Mouse (Mus musculus) C2C12 (cell line): ENCODE results near the gene Syp. TPM values are rescaled to one million over a fixed set of nuclear protein-coding genes. Genes with fewer than 3 reads are reported as not detected.

Experiments
- H3K27me3 ChIP-seq: one replicate; pipeline ENCODE4 v1.6.1; 2011; ENCODE audit not compliant: control insufficient read depth, insufficient read depth, insufficient read length
- H3K36me3 ChIP-seq: one replicate; pipeline ENCODE4 v1.6.1; 2011; ENCODE audit not compliant: control insufficient read depth, insufficient read depth
- H3K4me3 ChIP-seq: one replicate; pipeline ENCODE4 v1.5.1; 2011; ENCODE audit warnings: mild to moderate bottlenecking, control low read depth; ENCODE audit not compliant: poor library complexity, insufficient read depth, severe bottlenecking
- H3K79me2 ChIP-seq: one replicate; pipeline ENCODE4 v1.6.1; 2011; ENCODE audit not compliant: control insufficient read depth, insufficient read depth
- H3K79me3 ChIP-seq: one replicate; pipeline ENCODE4 v1.6.1; 2011; ENCODE audit warnings: low read depth, control low read depth
- H3ac ChIP-seq: one replicate; pipeline ENCODE3; 2011; ENCODE audit warnings: low read depth; ENCODE audit not compliant: control insufficient read depth, insufficient read length
- CEBPB ChIP-seq: IDR thresholded peaks from one replicate; pipeline ENCODE4 v1.6.1; 2011; ENCODE audit warnings: low read depth, mild to moderate bottlenecking, control low read depth, moderate library complexity
- CTCF ChIP-seq: IDR thresholded peaks from one replicate; pipeline ENCODE4 v1.5.1; 2011; ENCODE audit not compliant: control insufficient read depth, insufficient read depth, insufficient read length
- FOSL1 ChIP-seq: IDR thresholded peaks from one replicate; pipeline ENCODE4 v1.8.0; 2011; ENCODE audit warnings: mild to moderate bottlenecking, low read length; ENCODE audit not compliant: poor library complexity, insufficient read depth, severe bottlenecking
- MAX ChIP-seq: IDR thresholded peaks from one replicate; pipeline ENCODE4 v1.6.1; 2011; ENCODE audit warnings: mild to moderate bottlenecking, control low read depth
- MYOD1 ChIP-seq: IDR thresholded peaks from one replicate; pipeline ENCODE4 v1.6.1; 2011; ENCODE audit warnings: low read depth; ENCODE audit not compliant: control insufficient read depth, insufficient read length
- MYOG ChIP-seq: IDR thresholded peaks from one replicate; pipeline ENCODE4 v1.6.1; 2011; ENCODE audit not compliant: control insufficient read depth, insufficient read length; ENCODE audit errors: extremely low read depth
- USF1 ChIP-seq: IDR thresholded peaks from one replicate; pipeline ENCODE4 v1.6.1; 2011; ENCODE audit warnings: low read depth, mild to moderate bottlenecking, control low read depth, moderate library complexity
- polyA plus RNA-seq: library from polyadenylated mRNA; unstranded; fragments of >200 nt; fragmentation: generic; extraction: Trizol; gene quantifications from one replicate; pipeline ENCODE4 v1.2.1, GENCODE M21; 2012; ENCODE audit warnings: missing spikeins

Gene Syp
- polyA plus RNA-seq, 1 experiment, result 0.75 TPM

DNA sequence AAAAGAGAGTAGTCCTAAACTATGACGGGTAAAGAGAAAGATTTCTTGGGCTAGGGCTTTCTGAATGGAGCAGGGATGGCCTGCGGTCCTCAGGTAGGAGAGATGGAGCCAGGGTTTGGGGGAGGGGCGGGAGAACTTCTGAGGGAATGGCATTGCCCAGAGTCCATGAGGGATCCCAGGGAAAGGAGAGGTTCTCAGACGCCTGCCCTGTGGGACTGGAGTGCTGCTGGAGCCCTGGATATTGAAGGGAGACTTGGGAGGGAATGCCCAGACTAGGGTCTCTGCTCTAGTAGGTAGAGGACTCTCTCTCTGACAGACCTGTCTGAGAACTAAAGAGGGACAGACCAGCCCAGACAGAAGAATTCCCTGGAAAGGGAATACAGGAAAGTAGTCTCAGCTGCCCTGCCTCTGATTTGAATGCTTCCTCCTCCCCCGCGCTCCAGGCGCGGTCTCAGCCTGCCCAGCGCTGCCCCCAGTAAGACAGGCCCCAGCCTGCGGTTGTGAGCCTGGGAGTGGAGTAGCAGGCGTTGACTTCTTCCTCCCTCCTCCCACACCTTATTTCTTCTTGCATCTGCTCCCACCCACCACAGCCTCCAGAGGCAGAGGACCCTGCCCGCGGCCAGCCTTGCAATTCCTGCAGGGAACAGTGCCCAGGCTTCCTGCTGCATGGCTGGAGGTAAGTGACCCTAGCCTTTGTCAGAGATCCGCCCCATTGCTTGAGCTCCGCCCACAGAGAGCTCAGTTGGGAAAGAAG is 19.9 kb downstream of the Syp start:
- Histone ChIP-seq H3K27me3 (no peaks in the 10 kb centered on the region), H3K36me3 (no peaks in the 10 kb centered on the region), H3K79me3 (no peaks in the 10 kb centered on the region), H3ac (no peak overlapping the region), H3K4me3 (no peak overlapping the region), H3K79me2 (no peaks in the 10 kb centered on the region)
- TF ChIP-seq MYOD1 (no peak), FOSL1 (no peak), USF1 (no peak), MYOG (no peak), CTCF (no peak)

DNA sequence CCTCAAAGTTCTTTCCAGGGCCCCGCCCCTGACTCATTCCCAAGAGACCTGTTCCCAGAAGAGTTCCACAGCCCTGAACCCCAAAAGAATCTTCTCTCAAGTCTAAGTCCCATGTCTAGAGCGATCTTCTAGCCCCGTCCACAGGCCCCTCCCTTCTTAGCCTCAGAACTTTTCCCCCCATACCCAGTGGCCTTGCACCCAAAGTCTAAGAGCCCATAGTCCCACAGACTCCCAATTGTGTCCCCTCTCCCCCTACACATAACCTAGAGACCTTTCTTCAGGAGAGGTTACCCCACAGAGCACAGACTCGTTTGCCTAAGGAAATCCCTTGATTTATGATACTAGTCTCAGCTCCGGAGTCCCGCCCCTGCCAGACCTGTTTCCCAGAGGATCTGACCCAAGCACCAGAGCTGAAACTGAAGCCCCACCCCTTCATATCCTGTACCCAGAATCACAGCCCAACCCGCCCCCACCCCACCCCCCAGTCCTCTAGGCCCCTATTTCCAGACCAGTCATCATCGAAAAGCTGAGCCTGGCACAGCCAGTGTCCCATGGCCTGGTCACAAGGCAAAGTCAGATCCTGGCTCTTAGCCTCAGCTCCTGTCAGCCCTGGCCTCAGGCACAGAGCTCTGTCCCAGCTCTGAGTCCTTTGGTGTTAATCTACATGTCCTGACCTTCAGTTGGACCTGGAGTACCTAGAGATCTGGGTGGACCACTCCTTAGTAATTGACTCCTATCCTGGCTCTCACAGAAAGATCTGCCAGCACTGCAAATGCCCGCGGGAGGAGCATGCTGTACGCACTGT is 20.7 kb downstream of the Syp start:
- Histone ChIP-seq H3ac (no peak overlapping the region), H3K79me3 (no peaks in the 10 kb centered on the region), H3K27me3 (no peaks in the 10 kb centered on the region), H3K79me2 (no peaks in the 10 kb centered on the region), H3K36me3 (no peaks in the 10 kb centered on the region), H3K4me3 (no peak overlapping the region)
- TF ChIP-seq MAX (no peak), CTCF (no peak), MYOG (no peak), FOSL1 (no peak), CEBPB (no peak), MYOD1 (no peak), USF1 (no peak)

DNA sequence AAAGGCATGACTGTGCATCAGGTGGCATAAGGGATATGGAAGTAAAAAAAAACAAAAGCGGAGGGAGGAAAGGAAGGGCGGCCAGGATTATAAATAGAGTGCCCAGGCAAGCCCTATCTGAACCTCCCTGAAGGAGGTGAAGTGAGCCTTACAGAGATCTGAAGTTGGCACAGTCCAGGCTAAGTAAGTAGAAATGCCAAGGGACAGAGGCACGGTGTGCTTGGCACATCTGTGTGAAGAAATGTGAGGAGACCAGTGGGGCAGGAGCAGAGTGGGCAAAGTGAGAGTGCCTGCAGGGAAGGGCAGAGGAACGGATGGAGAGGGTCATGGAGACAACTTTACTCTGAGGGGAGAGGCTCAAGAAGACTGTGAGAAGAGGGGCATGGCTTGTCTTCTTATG is 22.8 kb downstream of the Syp start:
- Histone ChIP-seq H3K27me3 (no peaks in the 10 kb centered on the region), H3K79me3 (no peaks in the 10 kb centered on the region), H3K36me3 (peaks cover 3% of the 10 kb centered on the region), H3K79me2 (no peaks in the 10 kb centered on the region), H3ac (no peak overlapping the region), H3K4me3 (no peak overlapping the region)
- TF ChIP-seq CEBPB (no peak), MAX (no peak), USF1 (no peak), FOSL1 (no peak), MYOG (no peak), CTCF (no peak), MYOD1 (no peak)

DNA sequence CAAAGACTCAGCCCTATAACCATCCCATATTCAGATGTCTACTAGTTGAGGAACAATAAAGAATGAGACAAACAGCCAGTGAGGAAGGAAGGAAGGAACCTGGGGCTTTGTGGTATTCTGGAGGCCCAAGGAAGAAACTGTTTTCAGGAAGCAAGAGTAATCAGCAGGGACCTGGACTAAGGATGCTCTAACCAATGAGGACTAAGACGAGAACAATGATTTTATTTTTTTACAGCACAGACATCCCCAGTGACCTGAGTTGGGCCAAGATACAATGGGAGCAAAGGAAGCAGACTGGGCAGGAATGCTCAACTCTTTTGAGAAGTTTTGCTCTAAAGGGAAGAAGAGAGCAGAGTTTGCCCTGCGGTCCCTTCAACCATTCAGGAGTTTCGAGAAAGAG is 24.7 kb downstream of the Syp start:
- Histone ChIP-seq H3K79me2 (no peaks in the 10 kb centered on the region), H3K36me3 (peaks cover 9% of the 10 kb centered on the region), H3K27me3 (no peaks in the 10 kb centered on the region), H3ac (no peak overlapping the region), H3K79me3 (no peaks in the 10 kb centered on the region), H3K4me3 (no peak overlapping the region)
- TF ChIP-seq CEBPB (no peak), MYOG (no peak), MAX (no peak), CTCF (no peak)

DNA sequence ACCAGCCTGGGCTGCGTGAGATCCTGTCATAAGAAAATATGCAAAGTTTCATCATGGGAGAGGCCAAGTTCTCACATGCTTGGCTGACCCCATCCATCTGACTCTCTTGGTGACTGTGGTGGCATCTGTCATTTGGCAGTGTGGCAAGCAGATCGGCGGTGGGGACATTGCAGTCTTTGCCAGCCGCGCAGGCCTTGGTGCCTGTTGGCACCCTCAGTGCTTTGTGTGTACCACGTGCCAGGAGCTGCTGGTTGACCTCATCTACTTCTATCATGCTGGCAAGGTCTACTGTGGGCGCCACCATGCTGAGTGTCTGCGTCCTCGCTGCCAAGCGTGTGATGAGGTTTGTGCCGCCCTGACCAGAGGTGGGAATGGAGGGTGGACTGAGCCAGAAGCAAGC is 26.5 kb downstream of the Syp start:
- peaks cover 8% of the 10 kb centered on the region for H3K79me3 ChIP-seq
- H3ac ChIP-seq, result no peak overlapping the region
- no peaks in the 10 kb centered on the region for H3K27me3 ChIP-seq
- no peak overlapping the region for H3K4me3 ChIP-seq
- TF ChIP-seq MAX (no peak), FOSL1 (no peak), USF1 (no peak), CEBPB (no peak), CTCF (no peak), MYOG (no peak)
- peaks cover 20% of the 10 kb centered on the region for H3K36me3 ChIP-seq
- peaks cover 14% of the 10 kb centered on the region for H3K79me2 ChIP-seq
